Mouse (Mus musculus) cerebellum, adult (tissue): Measurements from ENCODE around the gene Kcnn3.

Experiments
- ATAC-seq: cut with Nextera tagmentation; 2 replicates; pipeline ENCODE4 v1.9.2; 2017; ENCODE audit warnings: mild to moderate bottlenecking, moderate library complexity, mixed read lengths; ENCODE audit not compliant: insufficient number of reproducible peaks, low FRiP score, low TSS enrichment

The Kcnn3 gene

GRCm38 (mm10) chr3:89722032-89722431, 202.1 kb downstream of the Kcnn3 start:
- ATAC-seq, result no peak

GRCm38 (mm10) chr3:89723400-89724084, 203.6 kb downstream of the Kcnn3 start:
- ATAC-seq, result no peak
